Mouse (Mus musculus) left cerebral cortex, adult 9 months (tissue): ENCODE data around the gene Gm47995.
"Not testable (repeated sequence)": the region's sequence is repeated elsewhere in the genome, so short reads cannot be mapped to it uniquely, and the experiment has no call there.

ENCODE experiments used
- DNase-seq, 2 experiments: peaks; one replicate each; pipeline ENCODE4 v3.0.0; 2022; ENCODE audit warnings: low spot score in 2 of 2

Gene Gm47995

GRCm38 (mm10) chr1:151186879-151187424 lies 11.3 kb upstream of the Gm47995 start:
- DNase-seq = not testable (repeated sequence)

DNA sequence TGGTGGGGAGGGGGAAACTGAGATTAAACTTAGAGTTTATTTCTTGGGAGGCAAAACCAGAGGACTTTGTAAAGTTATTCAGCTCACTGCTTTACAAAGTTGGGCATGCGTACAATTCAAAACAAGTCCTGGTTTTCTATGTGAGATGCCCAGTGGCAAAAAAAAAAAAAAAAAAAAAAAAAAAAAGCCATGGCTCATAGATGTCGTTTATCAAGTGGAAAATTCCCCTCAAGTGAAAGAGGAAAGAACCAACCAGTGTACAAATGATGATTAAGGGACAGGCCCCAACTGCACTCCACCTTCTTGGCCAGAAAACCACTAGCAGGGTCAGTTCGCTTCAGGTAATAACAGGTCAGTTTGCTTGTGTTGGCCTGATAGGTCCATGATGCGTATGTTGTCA lies 9.8 kb upstream of the Gm47995 start:
- DNase-seq = no peak

DNA sequence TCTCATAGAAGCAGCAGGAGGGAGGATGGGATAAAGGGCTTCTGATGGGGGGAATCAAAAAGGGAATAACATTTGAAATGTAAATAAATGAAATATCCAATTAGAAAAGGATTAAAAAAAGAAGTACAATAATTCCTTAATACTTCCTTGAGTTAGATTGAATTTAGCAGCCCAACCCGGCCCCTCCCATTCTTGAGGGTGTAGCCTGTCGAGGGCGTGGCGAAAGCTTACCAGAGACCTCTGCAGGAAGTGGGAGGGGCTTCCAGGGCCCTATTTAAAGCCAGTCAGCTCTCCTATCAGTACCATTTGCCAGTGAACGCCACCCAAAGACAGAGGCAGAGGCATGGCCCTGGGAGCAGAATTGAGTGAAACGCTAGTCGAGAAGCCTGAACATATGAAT lies 6.2 kb upstream of the Gm47995 start, which contains the start of gene Gm8947:
TSS of gene Gm8947 (plus strand) at position 302 of the 400 bp plus-strand sequence.
- DNase-seq = not testable (repeated sequence)

- DNase-seq = not testable (repeated sequence)
These were observed 5.5 kb upstream of the Gm47995 start for GRCm38 (mm10) chr1:151192739-151193138.

- not testable (repeated sequence) for DNase-seq
These were observed 2.3 kb upstream of the Gm47995 start for GRCm38 (mm10) chr1:151195986-151196385.

DNA sequence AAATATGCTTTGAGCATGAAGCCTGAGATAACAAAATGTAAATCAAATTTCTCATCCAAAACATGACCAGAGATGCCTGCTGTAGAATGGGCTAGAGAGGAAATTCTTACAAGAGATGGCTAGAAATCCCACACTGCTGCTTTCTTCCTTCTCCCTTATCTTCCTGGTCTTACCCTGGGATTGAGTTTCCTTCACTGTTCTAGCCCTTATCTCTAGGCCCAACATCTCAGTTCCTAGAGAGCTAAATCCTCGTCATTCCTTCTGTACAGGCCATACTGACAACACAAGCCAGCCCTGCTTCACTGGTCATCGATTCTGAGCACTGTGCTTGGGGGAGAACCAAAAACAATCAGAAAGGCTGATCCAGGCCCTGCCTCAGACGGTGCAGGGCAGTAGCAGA lies 1.6 kb upstream of the Gm47995 start:
- DNase-seq = not testable (repeated sequence)

GRCm38 (mm10) chr1:151200620-151201019 lies 2.4 kb downstream of the Gm47995 start:
- DNase-seq = not testable (repeated sequence)

GRCm38 (mm10) chr1:151202771-151203170 lies 4.5 kb downstream of the Gm47995 start:
- DNase-seq = not testable (repeated sequence)

- not testable (repeated sequence) for DNase-seq
These were observed 5.6 kb downstream of the Gm47995 start, which contains the start of gene 3110040M04Rik for GRCm38 (mm10) chr1:151203818-151204217. 3110040M04Rik (plus strand) TSS chr1:151204121.

GRCm38 (mm10) chr1:151208493-151208892 lies 10.2 kb downstream of the Gm47995 start:
- not testable (repeated sequence) for DNase-seq

DNA sequence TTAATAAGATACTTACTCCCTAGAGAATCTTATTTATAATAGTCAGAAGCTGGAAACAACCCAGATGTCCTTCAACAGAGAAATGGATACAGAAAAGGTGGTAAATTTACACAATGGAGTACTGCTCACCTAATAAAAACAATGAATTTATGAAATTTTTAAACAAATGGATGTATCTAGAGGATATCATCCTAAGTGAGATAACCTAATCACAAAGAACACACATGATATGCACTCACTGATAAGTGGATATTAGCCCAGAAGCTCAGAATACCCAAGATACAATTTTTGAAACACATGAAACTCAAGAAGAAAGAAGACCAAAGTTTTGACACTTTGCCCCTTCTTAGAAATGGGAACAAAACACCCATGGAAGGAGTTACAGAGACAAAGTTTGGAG lies 10.7 kb downstream of the Gm47995 start:
- not testable (repeated sequence) for DNase-seq

DNA sequence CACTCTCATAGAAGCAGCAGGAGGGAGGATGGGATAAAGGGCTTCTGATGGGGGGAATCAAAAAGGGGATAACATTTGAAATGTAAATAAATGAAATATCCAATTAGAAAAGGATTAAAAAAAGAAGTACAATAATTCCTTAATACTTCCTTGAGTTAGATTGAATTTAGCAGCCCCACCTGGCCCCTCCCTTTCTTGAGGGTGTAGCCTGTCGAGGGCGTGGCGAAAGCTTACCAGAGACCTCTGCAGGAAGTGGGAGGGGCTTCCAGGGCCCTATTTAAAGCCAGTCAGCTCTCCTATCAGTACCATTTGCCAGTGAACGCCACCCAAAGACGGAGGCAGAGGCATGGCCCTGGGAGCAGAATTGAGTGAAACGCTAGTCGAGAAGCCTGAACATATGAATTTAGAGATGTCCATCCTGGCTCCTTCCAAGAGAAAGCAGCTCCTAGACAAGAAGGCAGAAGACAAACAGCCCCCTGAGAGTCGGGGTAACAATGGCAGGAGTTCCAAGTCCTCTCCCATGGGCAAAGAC lies 11.6 kb downstream of the Gm47995 start, which contains the start of gene Gm47996:
TSS of gene Gm47996 (plus strand) at position 308 of the 532 bp plus-strand sequence.
- DNase-seq = not testable (repeated sequence)

DNA sequence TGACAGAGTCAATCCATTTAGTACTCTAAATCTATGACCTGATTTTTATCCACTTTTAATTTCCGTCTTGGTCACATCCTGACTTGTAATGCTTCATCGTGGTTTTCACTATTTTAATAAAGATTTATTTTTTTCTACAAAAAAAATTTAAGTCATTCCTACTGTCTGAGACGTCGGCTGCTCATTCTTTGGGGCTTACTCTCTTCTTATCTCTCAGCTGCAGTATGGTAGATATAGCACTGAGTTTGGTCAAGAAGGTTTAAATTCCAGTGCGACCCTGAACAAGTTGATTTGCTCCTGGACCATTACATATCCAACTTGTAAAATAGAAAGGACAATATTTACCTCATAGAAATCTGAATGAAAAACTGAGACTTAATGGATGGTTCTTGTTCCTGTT lies 13.4 kb downstream of the Gm47995 start:
- DNase-seq = not testable (repeated sequence)

GRCm38 (mm10) chr1:151214862-151215261 lies 16.6 kb downstream of the Gm47995 start:
- no peak for DNase-seq

- DNase-seq = no peak
These were observed 17.7 kb downstream of the Gm47995 start for GRCm38 (mm10) chr1:151215985-151216384.

DNA sequence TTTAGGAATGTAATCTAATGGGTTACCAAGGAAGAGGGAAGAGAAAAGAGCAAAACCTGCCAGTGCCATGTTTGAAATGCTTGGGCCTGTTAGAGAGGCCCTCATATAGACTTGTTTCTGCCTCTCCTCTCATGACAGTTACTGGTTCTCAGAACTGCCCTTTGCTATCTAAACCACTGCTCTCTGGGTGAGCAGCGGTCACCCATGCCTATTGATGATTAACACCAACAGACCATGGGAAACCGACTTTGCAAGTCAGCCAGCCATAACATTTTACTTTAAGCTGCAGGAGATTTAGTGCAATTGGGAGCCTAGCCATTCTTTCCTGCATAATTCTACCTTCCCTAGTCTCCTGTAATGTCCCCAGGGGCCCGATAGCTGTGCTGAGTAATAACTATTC lies 18.2 kb downstream of the Gm47995 start:
- DNase-seq = no peak

DNA sequence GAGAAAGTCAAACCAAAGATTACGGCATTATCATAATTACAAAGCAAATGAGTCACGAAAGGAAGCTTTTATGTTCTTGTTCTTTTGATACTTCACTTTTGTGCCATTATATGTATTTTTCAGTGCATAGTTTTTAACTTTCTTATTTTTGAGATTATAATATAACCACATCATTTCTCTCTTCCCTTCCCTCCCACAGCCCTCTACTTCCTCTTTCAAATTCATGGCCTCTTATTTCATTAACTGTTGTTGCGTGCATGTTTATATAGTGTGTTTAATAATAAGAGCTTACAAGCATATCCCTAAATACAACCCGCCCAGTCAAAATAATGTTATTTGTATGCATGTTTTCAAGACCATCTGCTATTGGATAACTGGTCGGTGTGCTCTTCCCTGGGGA lies 20.8 kb downstream of the Gm47995 start:
- no peak for DNase-seq

DNA sequence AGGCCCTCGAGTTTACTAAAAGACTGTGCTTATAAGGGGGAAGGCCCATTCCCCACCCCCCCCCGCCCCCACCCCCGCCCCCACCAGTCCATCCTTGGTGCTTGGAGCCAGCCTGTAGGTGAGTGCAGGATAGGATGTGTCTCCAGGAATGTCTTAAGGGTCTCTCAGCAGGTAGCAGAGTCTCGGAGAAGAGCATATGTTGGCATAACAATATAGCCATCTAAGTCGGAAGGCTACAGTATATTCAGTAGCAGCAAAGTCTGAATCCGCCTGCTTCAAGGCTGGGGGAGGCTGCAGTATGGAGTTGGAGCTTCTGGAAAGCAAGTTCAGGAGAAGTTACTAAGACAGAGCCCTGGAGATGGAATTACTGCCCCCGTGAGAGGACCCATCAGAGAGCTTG lies 21.9 kb downstream of the Gm47995 start:
- no peak for DNase-seq

GRCm38 (mm10) chr1:151222561-151223267 lies 24.5 kb downstream of the Gm47995 start:
- DNase-seq = no peak

- DNase-seq = no peak
These were observed 25.1 kb downstream of the Gm47995 start for GRCm38 (mm10) chr1:151223377-151223776.

DNA sequence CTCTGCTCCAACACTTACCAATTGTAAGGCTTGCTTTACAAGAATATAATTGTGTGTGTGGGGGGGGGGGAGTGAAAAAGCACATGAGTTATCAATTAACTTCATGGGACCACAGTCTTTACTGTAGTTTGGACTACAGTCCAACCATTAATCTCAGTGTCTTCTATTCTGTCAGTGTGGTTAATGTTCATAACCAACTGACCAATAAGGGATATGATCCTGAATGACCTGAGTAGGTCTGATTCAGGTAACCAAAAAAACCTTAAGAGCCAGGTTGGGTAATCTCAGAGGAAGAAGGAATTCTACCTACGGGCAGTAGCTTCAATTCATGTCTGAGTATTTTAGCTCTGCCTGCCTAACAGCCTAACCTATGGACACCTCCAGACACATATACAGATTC lies 26.3 kb downstream of the Gm47995 start:
- no peak for DNase-seq

GRCm38 (mm10) chr1:151227506-151227905 lies 29.3 kb downstream of the Gm47995 start:
- DNase-seq = no peak
